Mouse (Mus musculus): ENCODE measurements at regions not wholly inside any gene's neighbourhood (a gene's known extent, or its start where the extent isn't known, plus 50 kb on each side); places are given as distances from the start of the nearest gene placed in this dataset.

GRCm38 (mm10) chr3:37875331-37876015 lies 151.2 kb upstream of the Gm5148 start:
- H3K27ac ChIP-seq (ENCODE audit: low read length) = peak overlapping the region; percentile 99
- no peaks in the 10 kb centered on the region for H3K9me3 ChIP-seq (replicated peaks; ENCODE audit: control insufficient read depth, low read length)
- 8% methylated on average over 6 of the region's 6 CpGs for WGBS
- ATAC-seq (replicated peaks; ENCODE audit: extremely low read depth, insufficient read depth, low FRiP score) = peak; percentile 94
- no peak overlapping the region for H3K4me3 ChIP-seq (ENCODE audit: low read length)
- H3K27me3 ChIP-seq (ENCODE audit: control insufficient read depth, insufficient read depth, low read length) = no peaks in the 10 kb centered on the region
- peak overlapping the region; percentile 5; the same call in 1 of the 2 replicates for H3K4me2 ChIP-seq (ENCODE audit: low read depth, low read length)
- H3K36me3 ChIP-seq (ENCODE audit: control insufficient read depth, insufficient read depth) = no peaks in the 10 kb centered on the region
- peaks cover 21% of the 10 kb centered on the region for H3K4me1 ChIP-seq (ENCODE audit: control insufficient read depth, insufficient read depth, low read length)
- peak overlapping the region; percentile 59 for H3K9ac ChIP-seq (ENCODE audit: low read length)

DNA sequence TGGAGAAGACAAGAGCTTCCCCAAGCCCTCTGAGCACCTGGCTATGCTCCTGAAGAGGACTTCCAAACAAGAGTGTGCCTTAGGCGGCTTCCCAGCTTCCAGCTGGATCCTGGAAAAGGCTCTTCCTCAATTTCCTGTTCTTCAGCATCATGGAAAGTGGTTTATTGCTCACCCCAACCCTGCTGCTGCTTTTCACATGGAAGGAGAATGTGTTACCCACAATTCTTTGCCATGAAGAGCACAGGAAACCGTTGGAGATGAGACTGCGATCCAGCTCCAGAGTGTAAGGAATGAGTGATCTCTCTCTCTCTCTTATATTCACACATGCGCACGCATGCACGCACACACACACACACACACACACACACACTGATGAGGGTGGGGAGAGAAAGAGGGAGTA lies 150.6 kb upstream of the Gm5148 start:
- Histone ChIP-seq H3K4me2 (ENCODE audit: low read depth, low read length) (no peak overlapping the region), H3K27me3 (ENCODE audit: control insufficient read depth, insufficient read depth, low read length) (no peaks in the 10 kb centered on the region), H3K27ac (ENCODE audit: low read length) (peak overlapping the region; percentile 99), H3K36me3 (ENCODE audit: control insufficient read depth, insufficient read depth) (no peaks in the 10 kb centered on the region), H3K9me3 (replicated peaks; ENCODE audit: control insufficient read depth, low read length) (no peaks in the 10 kb centered on the region), H3K4me3 (ENCODE audit: low read length) (no peak overlapping the region), H3K4me1 (ENCODE audit: control insufficient read depth, insufficient read depth, low read length) (peaks cover 21% of the 10 kb centered on the region), H3K9ac (ENCODE audit: low read length) (peak overlapping the region; percentile 22; the same call in 1 of the 2 replicates)
- 46% methylated on average over 6 of the region's 6 CpGs for WGBS
- no peak; the same call in 1 of the 2 replicates for ATAC-seq (replicated peaks; ENCODE audit: extremely low read depth, insufficient read depth, low FRiP score)

DNA sequence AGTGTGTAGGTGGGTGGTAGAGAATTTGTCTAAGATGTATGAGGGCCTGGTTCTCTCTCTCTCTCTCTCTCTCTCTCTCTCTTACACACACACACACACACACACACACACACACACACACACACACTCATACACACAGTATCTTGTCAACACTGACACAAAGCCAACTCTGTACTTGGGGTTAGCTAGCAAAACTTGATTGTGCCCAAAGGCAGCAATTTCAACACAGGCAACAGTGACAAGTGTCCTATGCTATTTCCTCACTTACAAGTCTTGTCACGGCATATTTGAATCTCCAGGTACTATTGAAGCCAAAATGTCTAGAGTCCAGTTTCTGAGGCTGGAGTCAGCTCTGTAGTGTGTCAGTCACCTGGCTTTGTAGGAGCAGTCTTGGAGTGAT lies 150.1 kb upstream of the Gm5148 start:
- peak overlapping the region; percentile 22; the same call in 1 of the 2 replicates for H3K9ac ChIP-seq (ENCODE audit: low read length)
- peak overlapping the region; percentile 99 for H3K27ac ChIP-seq (ENCODE audit: low read length)
- no peaks in the 10 kb centered on the region for H3K27me3 ChIP-seq (ENCODE audit: control insufficient read depth, insufficient read depth, low read length)
- H3K4me3 ChIP-seq (ENCODE audit: low read length) = no peak overlapping the region
- no peaks in the 10 kb centered on the region for H3K9me3 ChIP-seq (replicated peaks; ENCODE audit: control insufficient read depth, low read length)
- ATAC-seq (replicated peaks; ENCODE audit: extremely low read depth, insufficient read depth, low FRiP score) = no peak
- peaks cover 21% of the 10 kb centered on the region for H3K4me1 ChIP-seq (ENCODE audit: control insufficient read depth, insufficient read depth, low read length)
- 55% methylated on average over 1 of the region's 1 CpGs for WGBS
- H3K4me2 ChIP-seq (ENCODE audit: low read depth, low read length) = no peak overlapping the region
- no peaks in the 10 kb centered on the region for H3K36me3 ChIP-seq (ENCODE audit: control insufficient read depth, insufficient read depth)

DNA sequence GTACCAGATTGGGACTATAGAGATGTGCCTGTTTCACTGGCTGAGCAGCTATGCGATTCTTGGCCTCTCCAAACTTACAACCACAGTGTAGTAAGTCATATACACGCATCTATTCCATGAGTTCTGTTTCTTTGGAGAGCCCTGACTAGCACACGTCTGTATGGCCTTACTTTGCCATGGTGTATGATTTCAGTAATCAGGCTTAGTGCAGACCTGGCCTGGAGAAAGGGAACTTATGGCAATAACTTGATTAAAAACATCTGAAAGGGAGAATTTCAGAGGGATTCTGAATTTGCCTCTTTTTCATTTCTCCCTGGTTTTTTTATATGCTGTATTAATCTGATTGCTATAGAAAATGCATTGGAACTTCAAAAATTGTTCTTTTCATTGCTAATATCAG lies 148.0 kb upstream of the Gm5148 start:
- Histone ChIP-seq H3K36me3 (ENCODE audit: control insufficient read depth, insufficient read depth) (no peaks in the 10 kb centered on the region), H3K27me3 (ENCODE audit: control insufficient read depth, insufficient read depth, low read length) (no peaks in the 10 kb centered on the region), H3K4me1 (ENCODE audit: control insufficient read depth, insufficient read depth, low read length) (peaks cover 25% of the 10 kb centered on the region), H3K4me2 (ENCODE audit: low read depth, low read length) (no peak overlapping the region), H3K4me3 (ENCODE audit: low read length) (no peak overlapping the region), H3K9ac (ENCODE audit: low read length) (no peak overlapping the region), H3K9me3 (replicated peaks; ENCODE audit: control insufficient read depth, low read length) (no peaks in the 10 kb centered on the region), H3K27ac (ENCODE audit: low read length) (no peak overlapping the region)
- ATAC-seq (replicated peaks; ENCODE audit: extremely low read depth, insufficient read depth, low FRiP score) = no peak
- WGBS = 84% methylated on average over 3 of the region's 3 CpGs

GRCm38 (mm10) chr3:37871076-37871475 lies 146.8 kb upstream of the Gm5148 start:
- no peak overlapping the region for H3K4me3 ChIP-seq (ENCODE audit: low read length)
- H3K4me1 ChIP-seq (ENCODE audit: control insufficient read depth, insufficient read depth, low read length) = peaks cover 21% of the 10 kb centered on the region
- WGBS = 64% methylated on average over 4 of the region's 4 CpGs
- H3K27me3 ChIP-seq (ENCODE audit: control insufficient read depth, insufficient read depth, low read length) = no peaks in the 10 kb centered on the region
- no peak overlapping the region for H3K27ac ChIP-seq (ENCODE audit: low read length)
- H3K36me3 ChIP-seq (ENCODE audit: control insufficient read depth, insufficient read depth) = no peaks in the 10 kb centered on the region
- no peak overlapping the region for H3K9ac ChIP-seq (ENCODE audit: low read length)
- no peaks in the 10 kb centered on the region for H3K9me3 ChIP-seq (replicated peaks; ENCODE audit: control insufficient read depth, low read length)
- H3K4me2 ChIP-seq (ENCODE audit: low read depth, low read length) = no peak overlapping the region
- no peak for ATAC-seq (replicated peaks; ENCODE audit: extremely low read depth, insufficient read depth, low FRiP score)

- Histone ChIP-seq H3K4me2 (ENCODE audit: low read depth, low read length) (no peak overlapping the region), H3K27me3 (ENCODE audit: control insufficient read depth, insufficient read depth, low read length) (no peaks in the 10 kb centered on the region), H3K9ac (ENCODE audit: low read length) (no peak overlapping the region), H3K27ac (ENCODE audit: low read length) (no peak overlapping the region), H3K36me3 (ENCODE audit: control insufficient read depth, insufficient read depth) (no peaks in the 10 kb centered on the region), H3K4me3 (ENCODE audit: low read length) (no peak overlapping the region), H3K4me1 (ENCODE audit: control insufficient read depth, insufficient read depth, low read length) (peaks cover 5% of the 10 kb centered on the region; the same call in 1 of the 2 replicates), H3K9me3 (replicated peaks; ENCODE audit: control insufficient read depth, low read length) (no peaks in the 10 kb centered on the region)
- ATAC-seq (replicated peaks; ENCODE audit: extremely low read depth, insufficient read depth, low FRiP score) = no peak; the same call in 1 of the 2 replicates
- WGBS = 52% methylated on average over 4 of the region's 4 CpGs
Observed at GRCm38 (mm10) chr3:37868454-37868853, 144.2 kb upstream of the Gm5148 start.

DNA sequence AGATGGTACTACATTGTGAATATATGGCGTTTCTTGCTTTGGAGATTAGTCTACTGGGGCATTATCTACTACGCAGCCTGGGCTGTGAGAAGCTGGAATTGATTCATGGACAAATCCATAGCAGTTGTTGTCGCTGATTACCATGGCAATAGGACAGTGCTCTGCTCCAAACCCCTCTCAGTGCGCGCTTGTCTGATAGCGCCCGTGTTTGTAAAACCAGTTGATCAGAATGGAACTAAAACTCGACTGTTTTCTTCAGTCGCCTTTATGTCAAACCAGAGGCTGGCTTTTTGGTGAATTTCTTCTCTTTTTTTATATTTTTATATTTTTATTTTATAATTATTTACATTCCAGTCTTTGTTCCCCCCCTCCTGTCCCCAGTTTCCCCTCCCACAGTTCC lies 138.5 kb upstream of the Gm5148 start:
- no peak overlapping the region for H3K4me3 ChIP-seq (ENCODE audit: low read length)
- no peak overlapping the region for H3K4me2 ChIP-seq (ENCODE audit: low read depth, low read length)
- 89% methylated on average over 9 of the region's 9 CpGs for WGBS
- no peak overlapping the region for H3K27ac ChIP-seq (ENCODE audit: low read length)
- no peak for ATAC-seq (replicated peaks; ENCODE audit: extremely low read depth, insufficient read depth, low FRiP score)
- peaks cover 18% of the 10 kb centered on the region for H3K4me1 ChIP-seq (ENCODE audit: control insufficient read depth, insufficient read depth, low read length)
- H3K9me3 ChIP-seq (replicated peaks; ENCODE audit: control insufficient read depth, low read length) = no peaks in the 10 kb centered on the region
- no peak overlapping the region for H3K9ac ChIP-seq (ENCODE audit: low read length)
- no peaks in the 10 kb centered on the region for H3K27me3 ChIP-seq (ENCODE audit: control insufficient read depth, insufficient read depth, low read length)
- no peaks in the 10 kb centered on the region for H3K36me3 ChIP-seq (ENCODE audit: control insufficient read depth, insufficient read depth)

DNA sequence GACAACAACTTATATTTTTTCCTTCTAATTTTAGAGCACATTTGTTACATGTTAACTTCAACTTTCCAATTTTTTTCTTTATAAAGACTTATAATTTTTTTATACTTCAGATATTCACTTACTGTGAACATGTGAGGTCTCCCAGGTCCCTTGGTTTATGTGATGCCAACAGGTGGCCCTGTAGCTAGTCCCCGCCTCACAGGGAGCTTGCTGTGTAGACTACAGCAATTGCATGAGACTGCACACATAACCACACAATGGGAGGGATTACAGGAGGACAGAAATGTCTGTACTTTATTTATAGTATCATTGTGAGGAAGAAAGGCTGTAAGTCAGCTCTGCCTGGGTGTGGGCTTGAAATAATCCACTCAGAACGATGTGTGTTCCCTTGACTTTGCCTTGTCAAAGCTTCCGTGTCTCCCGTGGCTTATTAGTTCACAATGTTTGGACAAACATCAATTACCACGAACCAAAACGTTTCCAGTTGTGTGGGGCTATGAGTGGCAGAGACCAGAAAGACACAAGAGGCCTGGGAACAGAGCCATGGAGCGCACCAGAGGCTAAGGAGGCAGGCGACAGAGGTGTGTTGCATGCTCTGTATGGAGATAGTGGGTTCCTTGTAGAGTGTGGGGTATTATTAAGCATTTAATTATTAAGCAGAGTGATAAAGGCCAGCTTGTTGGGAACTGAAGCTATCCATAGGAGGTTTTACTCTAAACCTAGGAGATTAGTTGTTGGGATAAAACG lies 136.6 kb upstream of the Gm5148 start:
- Histone ChIP-seq H3K27me3 (ENCODE audit: control insufficient read depth, insufficient read depth, low read length) (no peaks in the 10 kb centered on the region), H3K4me2 (ENCODE audit: low read depth, low read length) (no peak overlapping the region), H3K9ac (ENCODE audit: low read length) (no peak overlapping the region), H3K4me1 (ENCODE audit: control insufficient read depth, insufficient read depth, low read length) (peaks cover 18% of the 10 kb centered on the region), H3K4me3 (ENCODE audit: low read length) (no peak overlapping the region), H3K9me3 (replicated peaks; ENCODE audit: control insufficient read depth, low read length) (no peaks in the 10 kb centered on the region), H3K36me3 (ENCODE audit: control insufficient read depth, insufficient read depth) (no peaks in the 10 kb centered on the region), H3K27ac (ENCODE audit: low read length) (peak overlapping the region; percentile 73)
- WGBS = 49% methylated on average over 9 of the region's 9 CpGs
- ATAC-seq (replicated peaks; ENCODE audit: extremely low read depth, insufficient read depth, low FRiP score) = peak; percentile 71

DNA sequence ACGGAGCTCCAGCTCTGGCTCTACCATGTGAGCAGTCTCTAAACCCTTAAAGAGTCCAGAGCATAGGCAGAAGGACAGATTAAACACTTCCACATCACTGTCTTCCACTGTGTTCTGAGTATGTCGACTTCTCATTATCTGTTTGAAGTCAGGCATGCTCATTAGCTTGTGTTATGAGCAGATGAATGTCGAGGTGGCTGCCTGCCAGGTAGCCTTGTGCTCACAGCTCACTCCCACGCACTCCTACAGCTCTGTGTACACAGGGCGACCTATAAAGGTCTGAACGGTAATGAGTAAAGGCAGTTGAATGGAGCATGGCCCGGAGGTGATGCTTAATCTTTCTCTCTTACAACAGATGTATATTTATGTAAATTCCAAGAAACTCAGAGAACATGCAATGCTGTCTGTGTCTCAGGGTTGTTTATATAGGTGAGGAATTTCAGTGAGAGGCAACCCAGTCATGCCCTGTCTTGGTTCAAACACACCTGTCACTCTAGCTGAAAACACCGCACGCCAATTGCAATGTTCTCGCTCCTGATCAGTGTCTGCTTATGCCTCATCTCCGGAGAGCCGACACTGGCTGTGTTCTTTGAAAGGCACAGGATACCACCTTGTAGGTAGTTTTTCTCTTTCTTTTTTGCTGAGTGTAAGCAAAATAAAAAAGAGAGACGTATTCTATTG lies 135.9 kb upstream of the Gm5148 start:
- Histone ChIP-seq H3K36me3 (ENCODE audit: control insufficient read depth, insufficient read depth) (no peaks in the 10 kb centered on the region), H3K27ac (ENCODE audit: low read length) (peak overlapping the region; percentile 79), H3K4me2 (ENCODE audit: low read depth, low read length) (peak overlapping the region; percentile 15; the same call in 1 of the 2 replicates), H3K4me3 (ENCODE audit: low read length) (no peak overlapping the region), H3K27me3 (ENCODE audit: control insufficient read depth, insufficient read depth, low read length) (no peaks in the 10 kb centered on the region), H3K9me3 (replicated peaks; ENCODE audit: control insufficient read depth, low read length) (no peaks in the 10 kb centered on the region), H3K4me1 (ENCODE audit: control insufficient read depth, insufficient read depth, low read length) (peaks cover 18% of the 10 kb centered on the region), H3K9ac (ENCODE audit: low read length) (peak overlapping the region; percentile 38)
- ATAC-seq (replicated peaks; ENCODE audit: extremely low read depth, insufficient read depth, low FRiP score) = peak; percentile 75
- WGBS = 38% methylated on average over 13 of the region's 13 CpGs
